Mouse (Mus musculus) cerebellum, adult 2 months (tissue): ENCODE results near the gene Wdhd1. TPM values are rescaled to one million over a fixed set of nuclear protein-coding genes. Genes with fewer than 3 reads are reported as not detected.

ENCODE experiments used
- DNase-seq, 2 experiments: peaks; one replicate each; pipeline ENCODE4 v3.0.0; 2021
- H3K27ac ChIP-seq: fragments of 200-500 bp; 2 replicates; pipeline ENCODE4 v1.5.1; 2012; ENCODE audit warnings: low read length, control low read depth, inconsistent platforms; ENCODE audit not compliant: insufficient read depth
- H3K27me3 ChIP-seq: fragments of 200-500 bp; 2 replicates; pipeline ENCODE4 v1.6.1; 2012; ENCODE audit warnings: inconsistent platforms, mild to moderate bottlenecking, low read length, moderate library complexity; ENCODE audit not compliant: control insufficient read depth, insufficient read depth
- H3K4me1 ChIP-seq: fragments of 200-500 bp; 2 replicates; pipeline ENCODE4 v1.6.1; 2011; ENCODE audit warnings: low read length; ENCODE audit not compliant: control insufficient read depth, insufficient read depth
- H3K4me3 ChIP-seq: fragments of 200-500 bp; replicated peaks from 2 replicates; pipeline ENCODE3; 2011; ENCODE audit warnings: mild to moderate bottlenecking, low read depth, low read length, control low read depth; ENCODE audit not compliant: insufficient read depth
- CTCF ChIP-seq: fragments of 200-500 bp; IDR thresholded peaks from 2 replicates; pipeline ENCODE4 v1.5.1; 2011; ENCODE audit warnings: low read depth, mild to moderate bottlenecking, control low read depth, low read length, moderate library complexity, borderline replicate concordance; ENCODE audit not compliant: insufficient read depth
- POLR2A ChIP-seq: fragments of 200-500 bp; IDR thresholded peaks from 2 replicates; pipeline ENCODE4 v1.6.1; 2011; ENCODE audit warnings: low read length, control low read depth, borderline replicate concordance; ENCODE audit not compliant: insufficient read depth
- WGBS: fragments of 180-500 bp; shearing (Covaris S2); methylation state at CpG from one replicate; pipeline ENCODE4 v1.1.7; 2018; 5-methylcytosine and 5-hydroxymethylcytosine counted together
- polyA plus RNA-seq: library from polyadenylated mRNA; depleted of rRNA; stranded (reverse); fragments of >200 nt; gene quantifications from 2 replicates; pipeline ENCODE4 v1.2.3, GENCODE M21; 2012

The Wdhd1 gene
- polyA plus RNA-seq, 1 experiment, result 7.9 TPM

- no peak for DNase-seq
- no peak overlapping the region for H3K27ac ChIP-seq
- TF ChIP-seq POLR2A, result no peak
- TF ChIP-seq CTCF, result no peak
- H3K27me3 ChIP-seq, result no peaks in the 10 kb centered on the region
- no peak overlapping the region for H3K4me3 ChIP-seq
- no peaks in the 10 kb centered on the region for H3K4me1 ChIP-seq
- 87% methylated on average over 2 of the region's 2 CpGs for WGBS
Observed at GRCm38 (mm10) chr14:47216541-47216940, 60.1 kb downstream of the Wdhd1 start.

- H3K27me3 ChIP-seq, result no peaks in the 10 kb centered on the region
- TF ChIP-seq POLR2A, result no peak
- TF ChIP-seq CTCF, result no peak
- WGBS, result 76% methylated on average over 5 of the region's 5 CpGs
- H3K4me3 ChIP-seq, result no peak overlapping the region
- no peaks in the 10 kb centered on the region for H3K4me1 ChIP-seq
- H3K27ac ChIP-seq, result no peak overlapping the region
- no peak for DNase-seq
Observed at GRCm38 (mm10) chr14:47214367-47214766, 62.3 kb downstream of the Wdhd1 start.

GRCm38 (mm10) chr14:47213305-47213704 is 63.4 kb downstream of the Wdhd1 start:
- no peak overlapping the region for H3K27ac ChIP-seq
- DNase-seq, result no peak
- no peak for TF ChIP-seq POLR2A
- TF ChIP-seq CTCF, result no peak
- H3K27me3 ChIP-seq, result no peaks in the 10 kb centered on the region
- H3K4me3 ChIP-seq, result no peak overlapping the region
- H3K4me1 ChIP-seq, result no peaks in the 10 kb centered on the region
- WGBS, result 73% methylated on average over 4 of the region's 4 CpGs

GRCm38 (mm10) chr14:47209669-47210164 is 66.9 kb downstream of the Wdhd1 start:
- Histone ChIP-seq H3K4me1 (no peaks in the 10 kb centered on the region), H3K4me3 (no peak overlapping the region), H3K27ac (no peak overlapping the region), H3K27me3 (no peaks in the 10 kb centered on the region)
- TF ChIP-seq POLR2A (no peak), CTCF (no peak)
- 66% methylated on average over 4 of the region's 4 CpGs for WGBS
- no peak for DNase-seq

DNA sequence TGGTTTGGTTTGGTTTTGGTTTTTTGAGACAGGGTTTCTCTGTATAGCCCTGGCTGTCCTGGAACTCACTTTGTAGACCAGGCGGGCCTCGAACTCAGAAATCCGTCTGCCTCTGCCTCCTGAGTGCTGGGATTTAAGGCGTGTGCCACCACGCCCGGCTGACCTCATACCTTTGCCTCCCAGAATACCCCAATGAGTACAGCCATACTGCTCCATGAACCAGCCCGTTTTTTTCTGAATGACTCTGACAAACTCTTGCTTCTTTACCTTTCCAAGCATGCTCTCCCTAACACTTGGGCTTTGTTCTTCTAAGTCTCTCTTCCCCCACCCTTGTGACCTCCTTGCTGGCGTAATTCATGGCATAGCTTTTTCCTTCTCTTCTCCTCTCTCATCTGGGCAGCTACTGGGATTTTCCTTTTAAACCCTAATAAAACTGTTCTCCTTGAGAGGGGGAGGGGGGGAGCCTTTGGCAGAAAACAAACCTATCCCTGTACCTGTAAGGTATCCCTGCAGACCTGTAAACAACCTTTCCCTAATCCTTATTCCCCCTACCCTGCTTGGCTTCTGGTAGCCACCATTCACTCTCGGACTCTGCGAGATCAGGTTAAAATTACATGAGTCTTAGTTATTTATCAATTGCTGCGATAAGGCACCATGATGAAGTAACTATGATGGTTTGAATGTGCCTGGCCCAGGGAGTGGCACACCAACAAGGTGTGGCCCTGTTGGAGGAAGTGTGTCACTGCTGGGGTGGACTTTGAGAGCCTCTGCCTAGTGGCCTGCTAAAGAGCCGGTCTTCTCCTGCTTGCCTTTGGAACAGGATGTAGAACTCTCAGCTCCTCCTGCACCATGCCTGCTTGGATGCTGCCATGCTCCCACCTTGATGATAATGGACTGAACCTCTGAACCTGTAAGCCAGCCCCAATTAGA is 67.8 kb downstream of the Wdhd1 start:
- WGBS, result 92% methylated on average over 12 of the region's 12 CpGs
- Histone ChIP-seq H3K27me3 (no peaks in the 10 kb centered on the region), H3K4me3 (no peak overlapping the region), H3K4me1 (no peaks in the 10 kb centered on the region), H3K27ac (no peak overlapping the region)
- DNase-seq, result no peak
- no peak for TF ChIP-seq CTCF
- TF ChIP-seq POLR2A, result no peak

- no peak overlapping the region for H3K27ac ChIP-seq
- no peaks in the 10 kb centered on the region for H3K27me3 ChIP-seq
- no peak for DNase-seq
- TF ChIP-seq CTCF, result no peak
- H3K4me1 ChIP-seq, result no peaks in the 10 kb centered on the region
- WGBS, result 86% methylated on average over 3 of the region's 3 CpGs
- H3K4me3 ChIP-seq, result no peak overlapping the region
Observed at GRCm38 (mm10) chr14:47206601-47207000, 70.1 kb downstream of the Wdhd1 start.

DNA sequence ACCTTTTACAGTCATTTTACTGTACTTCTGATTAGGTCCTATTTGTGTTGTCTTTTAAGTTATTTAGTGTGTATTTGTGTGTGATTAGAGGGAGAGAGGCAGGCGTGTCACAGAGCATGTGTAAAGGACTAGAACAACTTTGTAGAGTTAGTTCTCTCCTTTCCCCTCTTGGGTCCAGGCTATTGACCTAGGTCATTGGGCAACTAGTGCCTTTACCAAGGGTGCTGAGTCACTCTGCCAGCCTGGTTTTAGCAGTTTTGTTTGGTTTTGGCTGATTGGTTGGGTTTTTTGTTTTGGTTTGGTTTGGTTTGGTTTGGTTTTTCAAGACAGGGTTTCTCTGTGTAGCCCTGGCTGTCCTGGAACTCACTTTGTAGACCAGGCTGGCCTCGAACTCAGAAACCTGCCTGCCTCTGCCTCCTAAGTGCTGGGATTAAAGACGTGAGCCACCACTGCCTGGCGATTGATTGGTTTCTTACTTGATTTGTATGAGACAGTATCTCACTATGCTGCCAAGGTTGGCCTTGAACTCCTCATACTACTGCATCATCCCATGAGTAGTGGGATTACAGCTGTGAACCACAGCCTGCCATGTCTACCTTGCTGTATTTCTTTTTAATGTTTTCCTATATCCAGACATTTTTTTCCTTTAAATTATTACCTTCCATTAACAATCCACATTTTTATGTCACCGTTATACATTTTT is 71.2 kb downstream of the Wdhd1 start:
- no peak for DNase-seq
- 86% methylated on average over 5 of the region's 5 CpGs for WGBS

GRCm38 (mm10) chr14:47197340-47197739 is 79.3 kb downstream of the Wdhd1 start:
- TF ChIP-seq CTCF (no peak), POLR2A (no peak)
- H3K27ac ChIP-seq, result no peak overlapping the region
- no peaks in the 10 kb centered on the region for H3K4me1 ChIP-seq
- DNase-seq, result no peak
- WGBS, result 8% methylated on average over 3 of the region's 3 CpGs
- no peak overlapping the region for H3K4me3 ChIP-seq
- no peaks in the 10 kb centered on the region for H3K27me3 ChIP-seq

More for the DNA sequence above, 71.2 kb downstream of the Wdhd1 start:
- no peak overlapping the region for H3K27ac ChIP-seq
- H3K4me1 ChIP-seq, result no peaks in the 10 kb centered on the region
- TF ChIP-seq CTCF, result no peak
- TF ChIP-seq POLR2A, result no peak
- H3K4me3 ChIP-seq, result no peak overlapping the region
- H3K27me3 ChIP-seq, result no peaks in the 10 kb centered on the region
